ENCODE assay signal across 10 mouse cellular contexts in the genomic region with DNA sequence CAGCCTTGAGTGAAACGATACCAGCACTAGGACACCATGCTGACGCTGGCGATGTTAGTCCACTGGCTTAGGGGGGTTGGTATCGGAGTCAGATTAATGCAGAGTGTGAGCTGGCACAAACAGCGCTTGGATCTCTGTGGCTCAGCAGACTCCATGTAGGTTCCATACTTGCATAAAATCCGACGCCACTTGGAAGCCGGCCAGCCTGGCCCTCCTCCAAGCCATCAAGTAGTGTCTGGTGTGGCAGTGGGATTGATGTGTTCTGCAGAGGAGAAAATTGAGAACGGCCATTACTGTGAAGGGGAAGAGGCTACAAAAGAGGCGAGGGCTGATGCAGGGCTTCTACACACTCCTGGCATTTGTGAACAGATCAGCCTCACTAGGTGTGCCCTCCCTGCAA.
A peak's percentile ranks its signal among the peaks of the same experiment; 100 is the strongest.
DNase-seq lines count a peak whose midpoint lies in the region; ATAC-seq and TF ChIP-seq lines count a peak whose summit lies in the region.
"Had no signal": no experiment of that assay in that cellular context is flagged by ENCODE, and none has a peak within 500 bp of the region (broad histone marks: within the 10 kb centered on the region; RNA-seq: fewer than 3 reads in every experiment).

No protein-coding gene starts in this region.

- no peak overlapping the region for H3K4me2 ChIP-seq in kidney, postnatal 0 days (ENCODE audit: low read length)
- no peak overlapping the region for H3K4me2 ChIP-seq in embryonic facial prominence, embryonic 14.5 days (ENCODE audit: low read depth, low read length)
- no peak overlapping the region for H3K4me2 ChIP-seq in limb, embryonic 14.5 days (replicated peaks; ENCODE audit: low read depth, low read length, severe bottlenecking)
- H3K4me2 ChIP-seq: limb, embryonic 12.5 days had no signal

- no peak for ATAC-seq in kidney, postnatal 0 days (replicated peaks; ENCODE audit: low FRiP score, low read depth)
- peak; percentile 89 for ATAC-seq in embryonic facial prominence, embryonic 14.5 days (ENCODE audit: low read depth)
- peak; percentile 85 for ATAC-seq in limb, embryonic 14.5 days (ENCODE audit: low FRiP score, low read depth)
- no peak for ATAC-seq in megakaryocyte progenitor cell, adult 5-6 weeks (replicated peaks; ENCODE audit: poor library complexity)

- no peak overlapping the region for H3K4me3 ChIP-seq in kidney, postnatal 0 days (replicated peaks; ENCODE audit: low read depth, low read length)
- H3K4me3 ChIP-seq in embryonic facial prominence, embryonic 14.5 days (ENCODE audit: low read depth, low read length) = no peak overlapping the region
- H3K4me3 ChIP-seq in limb, embryonic 14.5 days (replicated peaks; ENCODE audit: low read length) = no peak overlapping the region
- H3K4me3 ChIP-seq: limb, embryonic 12.5 days had no signal

- TF ChIP-seq CTCF in kidney, postnatal 0 days (IDR thresholded peaks at IDR 0.05; ENCODE audit: low read depth) = no peak

- 52% methylated on average over 10 of the region's 10 CpGs for whole genome bisulfite sequencing in kidney, postnatal 0 days
- WGBS in embryonic facial prominence, embryonic 14.5 days = 60% methylated on average over 10 of the region's 10 CpGs
- WGBS in limb, embryonic 14.5 days = 53% methylated on average over 10 of the region's 10 CpGs

- H3K9ac ChIP-seq in kidney, postnatal 0 days (ENCODE audit: low read depth, low read length) = no peak overlapping the region
- no peak overlapping the region for H3K9ac ChIP-seq in embryonic facial prominence, embryonic 14.5 days (ENCODE audit: low read depth, low read length)
- no peak overlapping the region for H3K9ac ChIP-seq in limb, embryonic 14.5 days (ENCODE audit: low read depth, low read length, severe bottlenecking)
- H3K9ac ChIP-seq: limb, embryonic 12.5 days had no signal

- no peak overlapping the region for H3K27ac ChIP-seq in kidney, postnatal 0 days
- no peak overlapping the region; the same call in 1 of the 2 replicates for H3K27ac ChIP-seq in embryonic facial prominence, embryonic 14.5 days (replicated peaks; ENCODE audit: low read depth, low read length)
- 0 out of 2 replicates have a peak overlapping the region, but pooled peaks have one; percentile 33 for H3K27ac ChIP-seq in limb, embryonic 14.5 days (replicated peaks; ENCODE audit: low read depth, low read length)
- H3K27ac ChIP-seq: limb, embryonic 12.5 days had no signal

- no peaks in the 10 kb centered on the region for H3K9me3 ChIP-seq in kidney, postnatal 0 days (replicated peaks; ENCODE audit: low read length)
- H3K9me3 ChIP-seq in embryonic facial prominence, embryonic 14.5 days (ENCODE audit: control insufficient read depth, low read length) = no peaks in the 10 kb centered on the region
- H3K9me3 ChIP-seq in limb, embryonic 14.5 days (ENCODE audit: control insufficient read depth, low read length) = no peaks in the 10 kb centered on the region; the same call in 1 of the 2 replicates
- H3K9me3 ChIP-seq: limb, embryonic 12.5 days had no signal

- H3K27me3 ChIP-seq in kidney, postnatal 0 days (ENCODE audit: insufficient read depth, low read length) = no peaks in the 10 kb centered on the region
- no peaks in the 10 kb centered on the region for H3K27me3 ChIP-seq in embryonic facial prominence, embryonic 14.5 days (replicated peaks; ENCODE audit: control insufficient read depth, insufficient read depth, low read length)
- H3K27me3 ChIP-seq in limb, embryonic 14.5 days (ENCODE audit: control insufficient read depth, insufficient read depth, low read length) = no peaks in the 10 kb centered on the region
- H3K27me3 ChIP-seq: limb, embryonic 12.5 days had no signal

- no peaks in the 10 kb centered on the region for H3K36me3 ChIP-seq in kidney, postnatal 0 days (ENCODE audit: insufficient read depth, low read length)
- no peaks in the 10 kb centered on the region for H3K36me3 ChIP-seq in embryonic facial prominence, embryonic 14.5 days (ENCODE audit: control insufficient read depth, insufficient read depth, low read length)
- no peaks in the 10 kb centered on the region for H3K36me3 ChIP-seq in limb, embryonic 14.5 days (ENCODE audit: control insufficient read depth, insufficient read depth, low read length)
- H3K36me3 ChIP-seq: limb, embryonic 12.5 days had no signal

- peak; percentile 20 for DNase-seq in kidney, postnatal 0 days (ENCODE audit: low spot score)
- no peak for DNase-seq in kidney, adult 11 months
- peak; percentile 30 for DNase-seq in brain, adult 2 months (ENCODE audit: low read depth, low spot score)
- DNase-seq in embryonic facial prominence, embryonic 14.5 days (ENCODE audit: low spot score) = peak; percentile 86
- DNase-seq in limb, embryonic 14.5 days (ENCODE audit: low spot score) = peak; percentile 56
- no peak for DNase-seq in embryo, embryonic 11 days
- DNase-seq: heart, adult 18-20 months; thymus, adult 18-20 months had no signal

- no peak for TF ChIP-seq POLR2A in limb, embryonic 14.5 days (IDR thresholded peaks at IDR 0.05; ENCODE audit: borderline replicate concordance, extremely low read depth, insufficient read depth, insufficient read length)

- H3K4me1 ChIP-seq in kidney, postnatal 0 days (replicated peaks; ENCODE audit: insufficient read depth, low read length) = no peaks in the 10 kb centered on the region
- 0 out of 2 replicates have a peak, but pooled peaks cover 4% of the 10 kb centered on the region for H3K4me1 ChIP-seq in embryonic facial prominence, embryonic 14.5 days (ENCODE audit: control insufficient read depth, insufficient read depth, low read length)
- H3K4me1 ChIP-seq in limb, embryonic 14.5 days (ENCODE audit: control insufficient read depth, insufficient read depth, low read length) = peaks cover 9% of the 10 kb centered on the region; the same call in 1 of the 2 replicates

Comparison
In these comparisons a context has a peak if more than half of its experiments do, and no peak if none do; other contexts are left out.
1. DNase-seq: peak in kidney, postnatal 0 days (single experiment), brain, adult 2 months (single experiment), embryonic facial prominence, embryonic 14.5 days (single experiment) and limb, embryonic 14.5 days (single experiment); none in kidney, adult 11 months (single experiment) and embryo, embryonic 11 days (single experiment).
2. ATAC-seq: peak in embryonic facial prominence, embryonic 14.5 days (single experiment) and limb, embryonic 14.5 days (single experiment); none in kidney, postnatal 0 days (single experiment) and megakaryocyte progenitor cell, adult 5-6 weeks (single experiment).